Mouse (Mus musculus) lung, embryonic 14.5 days (tissue): ENCODE results near the gene Fasn. TPM values are rescaled to one million over a fixed set of nuclear protein-coding genes. Genes with fewer than 3 reads are reported as not detected.
"Not testable (repeated sequence)": the region's sequence is repeated elsewhere in the genome, so short reads cannot be mapped to it uniquely, and the experiment has no call there.

Experiments
- ATAC-seq: fragments of 200-750 bp; cut with Nextera tagmentation; 2 replicates; pipeline ENCODE4 v1.8.0; 2017; ENCODE audit warnings: mild to moderate bottlenecking, moderate TSS enrichment, moderate library complexity; ENCODE audit not compliant: insufficient read depth
- DNase-seq: peaks from one replicate; pipeline ENCODE4 v3.0.0-alpha.2; 2015
- H3K27ac ChIP-seq: fragments of 300-500 bp; sonication (generic); 2 replicates; pipeline ENCODE4 v1.5.1; 2014; ENCODE audit warnings: low read depth, mild to moderate bottlenecking, moderate library complexity
- H3K27me3 ChIP-seq: fragments of 300-500 bp; sonication (generic); 2 replicates; pipeline ENCODE4 v1.6.1; 2014; ENCODE audit warnings: low read length, control low read depth; ENCODE audit not compliant: insufficient read depth
- H3K36me3 ChIP-seq: fragments of 300-500 bp; sonication (generic); 2 replicates; pipeline ENCODE4 v1.6.1; 2014; ENCODE audit warnings: control low read depth; ENCODE audit not compliant: insufficient read depth
- H3K4me1 ChIP-seq: fragments of 300-500 bp; sonication (generic); 2 replicates; pipeline ENCODE4 v1.6.1; 2014; ENCODE audit warnings: antibody characterized with exemption, control low read depth; ENCODE audit not compliant: insufficient read depth
- H3K4me2 ChIP-seq: fragments of 300-500 bp; sonication (generic); 2 replicates; pipeline ENCODE4 v1.6.1; 2014; ENCODE audit warnings: mild to moderate bottlenecking
- H3K4me3 ChIP-seq: fragments of 300-500 bp; sonication (generic); 2 replicates; pipeline ENCODE4 v1.5.1; 2014; ENCODE audit warnings: low read depth, low read length
- H3K9ac ChIP-seq: fragments of 300-500 bp; sonication (generic); 2 replicates; pipeline ENCODE4 v1.6.1; 2014
- H3K9me3 ChIP-seq: fragments of 300-500 bp; sonication (generic); 2 replicates; pipeline ENCODE4 v1.6.1; 2016; ENCODE audit warnings: low read depth, low read length, control low read depth
- CTCF ChIP-seq: IDR thresholded peaks from 2 replicates; pipeline ENCODE4 v1.5.1; 2016; ENCODE audit warnings: antibody characterized with exemption, low read depth
- WGBS: fragments of 180-500 bp; shearing (Covaris S2); extraction: QIAGEN DNeasy Blood & Tissue Kit; methylation state at CpG from one replicate; pipeline ENCODE4 v1.1.7; 2014; 5-methylcytosine and 5-hydroxymethylcytosine counted together
- polyA plus RNA-seq: library from polyadenylated mRNA; unstranded; fragments of >200 nt; fragmentation: Nextera tagmentation; extraction: Ambion mirVana; gene quantifications from 2 replicates; pipeline ENCODE4 v1.2.1, GENCODE M21; 2014

The Fasn gene
- polyA plus RNA-seq, 1 experiment from 2014 or later = 95.5 TPM

- no peaks in the 10 kb centered on the region for H3K36me3 ChIP-seq
- no peak overlapping the region for H3K4me3 ChIP-seq
- no peaks in the 10 kb centered on the region for H3K4me1 ChIP-seq
- no peak overlapping the region for H3K9ac ChIP-seq
- ATAC-seq (no peak), DNase-seq (no peak)
- H3K27me3 ChIP-seq = no peaks in the 10 kb centered on the region
- H3K4me2 ChIP-seq = no peak overlapping the region
- TF ChIP-seq CTCF = no peak
- WGBS = 81% methylated on average over 7 of the region's 7 CpGs
- H3K9me3 ChIP-seq = no peaks in the 10 kb centered on the region
- H3K27ac ChIP-seq = no peak overlapping the region
Measured at GRCm38 (mm10) chr11:120773463-120774190, 50.7 kb downstream of the Fasn start.

GRCm38 (mm10) chr11:120772749-120773148 is 51.6 kb downstream of the Fasn start:
- Histone ChIP-seq H3K4me1 (no peaks in the 10 kb centered on the region), H3K36me3 (no peaks in the 10 kb centered on the region), H3K27me3 (no peaks in the 10 kb centered on the region), H3K4me3 (no peak overlapping the region), H3K27ac (no peak overlapping the region), H3K9ac (no peak overlapping the region), H3K4me2 (no peak overlapping the region), H3K9me3 (no peaks in the 10 kb centered on the region)
- 64% methylated on average over 3 of the region's 3 CpGs for WGBS
- DNase-seq (no peak), ATAC-seq (no peak)
- TF ChIP-seq CTCF = no peak

DNA sequence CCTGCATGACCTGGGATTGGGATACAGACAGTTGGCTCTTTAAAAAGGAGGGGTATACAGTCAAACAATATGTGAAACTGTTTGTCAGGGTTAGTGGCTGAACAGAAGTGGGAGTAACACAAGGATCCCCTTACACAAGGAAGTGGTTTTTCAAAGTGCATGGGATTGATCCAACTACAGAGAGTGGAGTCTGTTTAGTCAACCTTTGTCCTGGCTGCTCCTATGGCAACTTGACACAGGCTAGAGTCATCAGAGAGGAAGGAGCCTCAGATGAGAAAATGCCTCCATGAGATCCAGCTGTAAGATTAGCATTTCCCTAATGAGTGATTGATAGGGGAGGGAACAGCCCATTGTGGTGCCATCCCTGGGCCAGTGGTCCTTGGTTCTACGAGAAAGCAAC is 56.1 kb downstream of the Fasn start:
- H3K4me1 ChIP-seq = no peaks in the 10 kb centered on the region
- ATAC-seq (no peak), DNase-seq (no peak)
- H3K27me3 ChIP-seq = no peaks in the 10 kb centered on the region
- H3K9me3 ChIP-seq = no peaks in the 10 kb centered on the region
- no peak for TF ChIP-seq CTCF
- H3K36me3 ChIP-seq = no peaks in the 10 kb centered on the region
- WGBS = 68% methylated on average over 1 of the region's 1 CpGs
- H3K4me2 ChIP-seq = no peak overlapping the region
- H3K27ac ChIP-seq = no peak overlapping the region
- H3K9ac ChIP-seq = no peak overlapping the region
- no peak overlapping the region for H3K4me3 ChIP-seq

DNA sequence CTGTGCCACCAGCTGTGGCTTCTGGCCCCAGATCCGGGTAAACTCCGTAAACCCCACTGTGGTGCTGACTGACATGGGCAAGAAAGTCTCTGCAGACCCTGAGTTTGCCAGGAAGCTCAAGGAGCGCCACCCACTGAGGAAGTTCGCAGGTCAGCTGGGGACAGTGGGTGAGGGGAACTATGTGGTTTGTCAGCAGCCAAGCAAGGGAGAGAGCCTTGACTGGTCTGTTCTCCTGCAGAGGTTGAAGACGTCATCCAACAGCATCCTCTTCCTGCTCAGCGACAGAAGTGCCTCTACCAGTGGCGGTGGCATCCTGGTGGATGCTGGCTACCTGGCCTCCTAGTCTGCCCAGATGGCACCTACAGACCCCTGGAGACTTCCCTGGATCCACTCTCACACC is 57.3 kb downstream of the Fasn start:
- H3K9ac ChIP-seq = not testable (repeated sequence)
- ATAC-seq = peak; percentile 31; the same call in 1 of the 2 replicates
- WGBS = 74% methylated on average over 3 of the region's 7 CpGs

DNA sequence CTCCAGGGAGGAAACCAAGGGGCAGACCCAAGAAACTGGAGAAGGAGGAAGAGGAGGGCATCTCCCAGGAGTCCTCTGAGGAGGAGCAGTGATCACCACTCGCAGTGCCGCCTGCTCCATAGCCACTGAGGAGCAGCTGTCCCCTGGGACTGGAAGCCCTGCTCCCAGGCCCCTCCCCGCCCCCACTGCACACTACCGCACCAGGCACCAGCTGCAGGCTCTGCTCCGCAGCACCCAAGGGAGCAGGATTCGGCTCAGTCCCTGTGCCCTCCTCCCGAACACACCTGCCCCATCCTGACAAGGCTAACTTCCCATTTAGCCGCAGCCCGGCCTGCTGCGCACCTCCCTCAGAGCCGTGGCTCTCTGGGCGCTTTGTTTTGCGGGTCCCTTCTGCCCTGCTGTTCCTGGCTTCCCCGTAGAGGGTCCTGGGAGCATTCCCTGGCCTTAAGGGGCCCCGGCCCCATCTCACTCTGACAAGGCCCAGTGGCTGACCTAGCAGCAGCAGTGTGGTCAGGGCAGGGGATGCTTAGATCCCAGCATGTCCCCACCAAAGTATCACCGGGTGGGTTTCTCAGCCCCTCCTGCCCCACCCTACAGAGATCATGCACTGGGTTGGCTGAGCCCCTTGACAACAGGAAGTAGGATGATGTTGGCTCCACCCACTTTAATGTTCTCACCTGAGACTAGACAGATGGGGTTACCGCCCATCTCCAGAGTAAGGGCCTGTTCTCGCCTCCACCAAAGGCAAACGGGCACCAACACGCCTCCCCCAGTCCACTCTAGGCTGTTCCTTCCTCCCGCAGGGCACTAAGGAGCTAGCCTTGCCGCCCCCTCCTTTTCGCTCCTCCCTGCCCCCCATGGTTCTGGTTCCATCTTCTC is 61.0 kb downstream of the Fasn start:
- not testable (repeated sequence) for DNase-seq, H3K36me3 ChIP-seq, H3K4me1 ChIP-seq, H3K9ac ChIP-seq, H3K27ac ChIP-seq, H3K9me3 ChIP-seq, H3K4me3 ChIP-seq, H3K27me3 ChIP-seq
- H3K4me2 ChIP-seq = peak overlapping the region; percentile 39
- ATAC-seq = peak; percentile 35; the same call in 1 of the 2 replicates
- WGBS = 10% methylated on average over 6 of the region's 23 CpGs

More for the DNA sequence above, 57.3 kb downstream of the Fasn start:
- not testable (repeated sequence) for H3K27ac ChIP-seq, H3K27me3 ChIP-seq, DNase-seq, H3K4me1 ChIP-seq, H3K9me3 ChIP-seq, H3K36me3 ChIP-seq, H3K4me3 ChIP-seq, H3K4me2 ChIP-seq

GRCm38 (mm10) chr11:120762672-120763041 is 61.7 kb downstream of the Fasn start, which contains the start of gene Hmga1b:
Hmga1b (plus strand) TSS chr11:120762794.
- 13% methylated on average over 11 of the region's 14 CpGs for WGBS
- not testable (repeated sequence) for H3K27ac ChIP-seq
- DNase-seq = peak; percentile 34

More at GRCm38 (mm10) chr11:120762672-120763041, 61.7 kb downstream of the Fasn start, which contains the start of gene Hmga1b:
- peak; percentile 9; the same call in 1 of the 2 replicates for ATAC-seq
- H3K4me1 ChIP-seq, H3K9ac ChIP-seq, H3K4me3 ChIP-seq, H3K36me3 ChIP-seq, H3K9me3 ChIP-seq, H3K27me3 ChIP-seq: not testable (repeated sequence)
- peak within 1 kb of the TSS; percentile 39 for H3K4me2 ChIP-seq
